Mouse (Mus musculus): Measurements from ENCODE around the gene Pdzd4. TPM values are rescaled to one million over a fixed set of nuclear protein-coding genes. Genes with fewer than 3 reads are reported as not detected.

The Pdzd4 gene
- polyA plus RNA-seq (2012; rRNA removed) (0.23 and 0.30 TPM in 2 replicates), polyA plus RNA-seq (2014; fragmentation: Nextera tagmentation; extraction: Ambion mirVana) (0.08 TPM in 1 of 2 replicates, not detected in the other)

- ATAC-seq (ENCODE audit: insufficient read depth), result no peak
- H3K27ac ChIP-seq, result no peak within 1 kb of the TSS
- DNase-seq (ENCODE audit: low read depth in 3 of 3, low spot score in 3 of 3), result no peak
- H3K9me3 ChIP-seq (ENCODE audit: control insufficient read depth, low read length), result no peaks in the 10 kb centered on the region
- 10% methylated on average over 59 of the region's 84 CpGs for WGBS (ENCODE audit: insufficient replicate concordance)
- H3K4me1 ChIP-seq (replicated peaks; ENCODE audit: control insufficient read depth in 2 of 2, insufficient read depth in 2 of 2, low read length in 1 of 2), result no peaks in the 10 kb centered on the region
- no peak for TF ChIP-seq CTCF (IDR thresholded peaks at IDR 0.05; ENCODE audit: low read depth)
- peaks cover 26% of the 10 kb centered on the region for H3K27me3 ChIP-seq (ENCODE audit: control insufficient read depth, insufficient read depth, low read length)
- no peaks in the 10 kb centered on the region for H3K36me3 ChIP-seq (replicated peaks; ENCODE audit: control insufficient read depth, insufficient read depth, low read depth)
- H3K9ac ChIP-seq (replicated peaks), result no peak within 1 kb of the TSS
- peak within 1 kb of the TSS; percentile 54 for H3K4me2 ChIP-seq (ENCODE audit: low read depth)
- H3K4me3 ChIP-seq (ENCODE audit: insufficient read depth in 1 of 2, low read depth in 2 of 2, low read length in 2 of 2), result peak within 1 kb of the TSS; percentile 8 to 44
Observed at GRCm38 (mm10) chrX:73824185-73825151, at the start of gene Pdzd4. TSS of gene Pdzd4 (minus strand) at chrX:73824969.

DNA sequence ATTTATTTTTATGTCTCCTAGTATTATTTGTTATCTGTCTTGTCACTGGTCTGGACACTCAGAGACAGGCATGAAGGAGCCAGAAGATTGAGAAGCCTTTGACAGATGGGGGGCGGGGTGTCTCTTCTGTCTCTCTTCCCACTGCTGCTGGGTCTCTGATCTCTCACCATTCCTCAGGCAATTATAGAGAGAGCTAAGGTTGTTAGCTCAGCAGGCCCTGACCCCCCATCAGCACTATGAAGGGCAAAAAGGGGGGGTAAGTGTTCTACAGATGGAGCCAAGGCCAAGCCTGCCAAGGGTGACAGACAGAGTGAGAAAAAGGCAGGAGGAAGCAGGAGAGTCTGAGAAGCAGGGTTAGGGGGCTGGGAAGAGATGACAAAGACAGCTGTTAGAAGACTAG lies 47.2 kb upstream of the Pdzd4 start:
- TF ChIP-seq EP300 (IDR thresholded peaks at IDR 0.05; ENCODE audit: low read depth) (no peak), CTCF (IDR thresholded peaks at IDR 0.05; ENCODE audit: low read depth) (no peak)

DNA sequence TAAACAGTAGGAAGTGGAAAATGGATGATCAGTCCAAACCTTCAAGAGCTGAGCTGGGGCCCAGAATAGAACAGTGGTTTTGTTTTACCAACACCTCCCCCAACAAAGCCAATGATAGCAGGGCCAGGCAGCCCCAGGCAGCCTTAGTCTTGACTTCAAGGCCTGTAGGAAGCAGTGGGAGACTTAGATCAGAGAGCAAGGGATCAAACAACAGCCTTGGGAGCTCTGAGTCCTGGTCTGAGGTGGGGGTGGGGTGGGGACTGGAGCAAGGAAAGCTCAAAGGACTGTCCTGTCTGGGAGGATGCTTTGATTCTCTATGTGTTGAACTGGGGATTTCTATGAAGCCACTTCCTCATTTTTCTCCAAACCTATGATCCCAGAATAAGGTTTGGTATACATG lies 46.7 kb upstream of the Pdzd4 start:
- Histone ChIP-seq H3K27ac (no peak overlapping the region), H3K9ac (replicated peaks) (no peak overlapping the region), H3K4me3 (ENCODE audit: insufficient read depth in 1 of 2, low read depth in 2 of 2, low read length in 2 of 2) (no peak overlapping the region), H3K9me3 (ENCODE audit: control insufficient read depth, low read length) (no peaks in the 10 kb centered on the region), H3K27me3 (ENCODE audit: control insufficient read depth, insufficient read depth, low read length) (no peaks in the 10 kb centered on the region), H3K4me1 (replicated peaks; ENCODE audit: control insufficient read depth in 2 of 2, insufficient read depth in 2 of 2, low read length in 1 of 2) (peaks cover 0 to 9% of the 10 kb centered on the region in 2 experiments; a peak in 2 of 4 replicates), H3K4me2 (ENCODE audit: low read depth) (no peak overlapping the region), H3K36me3 (replicated peaks; ENCODE audit: control insufficient read depth, insufficient read depth, low read depth) (no peaks in the 10 kb centered on the region)
- TF ChIP-seq CTCF (IDR thresholded peaks at IDR 0.05; ENCODE audit: low read depth) (no peak), EP300 (IDR thresholded peaks at IDR 0.05; ENCODE audit: low read depth) (no peak)
- no peak for DNase-seq (ENCODE audit: low read depth in 3 of 3, low spot score in 3 of 3)
- ATAC-seq (ENCODE audit: insufficient read depth), result no peak

More for the DNA sequence above, 47.2 kb upstream of the Pdzd4 start:
- H3K4me1 ChIP-seq (replicated peaks; ENCODE audit: control insufficient read depth in 2 of 2, insufficient read depth in 2 of 2, low read length in 1 of 2), result peaks cover 0 to 7% of the 10 kb centered on the region in 2 experiments; a peak in 2 of 4 replicates
- WGBS (ENCODE audit: insufficient replicate concordance), result 41% methylated on average over 1 of the region's 1 CpGs
- DNase-seq (ENCODE audit: low read depth in 3 of 3, low spot score in 3 of 3), result no peak
- no peak overlapping the region for H3K4me2 ChIP-seq (ENCODE audit: low read depth)
- H3K27ac ChIP-seq, result no peak overlapping the region
- H3K27me3 ChIP-seq (ENCODE audit: control insufficient read depth, insufficient read depth, low read length), result no peaks in the 10 kb centered on the region
- H3K36me3 ChIP-seq (replicated peaks; ENCODE audit: control insufficient read depth, insufficient read depth, low read depth), result no peaks in the 10 kb centered on the region
- no peak overlapping the region for H3K4me3 ChIP-seq (ENCODE audit: insufficient read depth in 1 of 2, low read depth in 2 of 2, low read length in 2 of 2)
- ATAC-seq (ENCODE audit: insufficient read depth), result no peak
- no peak overlapping the region for H3K9ac ChIP-seq (replicated peaks)
- no peaks in the 10 kb centered on the region for H3K9me3 ChIP-seq (ENCODE audit: control insufficient read depth, low read length)

DNA sequence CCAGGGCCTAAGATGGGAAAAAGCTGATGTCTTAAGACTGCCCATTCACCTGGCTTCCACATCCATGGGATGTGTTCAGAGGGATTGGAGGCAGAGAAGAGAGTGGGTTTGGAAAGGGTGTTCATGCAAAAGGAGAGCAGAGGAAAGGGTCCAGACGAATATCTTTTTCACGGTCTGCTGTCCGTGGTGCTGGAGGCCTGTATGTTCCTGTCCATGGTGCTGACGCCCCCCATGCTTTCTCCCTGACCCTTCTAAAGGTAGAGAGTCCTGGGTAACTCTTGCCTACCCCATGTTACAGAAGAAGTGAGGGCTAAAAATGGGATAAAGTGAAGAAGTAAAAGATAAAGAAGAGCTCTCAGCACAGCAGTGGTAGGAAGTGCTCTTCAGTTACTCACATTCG lies 44.6 kb upstream of the Pdzd4 start:
- Histone ChIP-seq H3K4me1 (replicated peaks; ENCODE audit: control insufficient read depth in 2 of 2, insufficient read depth in 2 of 2, low read length in 1 of 2) (peaks cover 0 to 9% of the 10 kb centered on the region in 2 experiments; a peak in 2 of 4 replicates), H3K9me3 (ENCODE audit: control insufficient read depth, low read length) (no peaks in the 10 kb centered on the region), H3K9ac (replicated peaks) (no peak overlapping the region), H3K4me3 (ENCODE audit: insufficient read depth in 1 of 2, low read depth in 2 of 2, low read length in 2 of 2) (no peak overlapping the region), H3K36me3 (replicated peaks; ENCODE audit: control insufficient read depth, insufficient read depth, low read depth) (no peaks in the 10 kb centered on the region), H3K27ac (no peak overlapping the region), H3K27me3 (ENCODE audit: control insufficient read depth, insufficient read depth, low read length) (no peaks in the 10 kb centered on the region), H3K4me2 (ENCODE audit: low read depth) (no peak overlapping the region)
- DNase-seq (ENCODE audit: low read depth in 3 of 3, low spot score in 3 of 3), result peak in 1 of 3 experiments; percentile 9
- no peak for ATAC-seq (ENCODE audit: insufficient read depth)
- 9% methylated on average over 5 of the region's 5 CpGs for WGBS (ENCODE audit: insufficient replicate concordance)
- no peak for TF ChIP-seq CTCF (IDR thresholded peaks at IDR 0.05; ENCODE audit: low read depth)
- no peak for TF ChIP-seq EP300 (IDR thresholded peaks at IDR 0.05; ENCODE audit: low read depth)

DNA sequence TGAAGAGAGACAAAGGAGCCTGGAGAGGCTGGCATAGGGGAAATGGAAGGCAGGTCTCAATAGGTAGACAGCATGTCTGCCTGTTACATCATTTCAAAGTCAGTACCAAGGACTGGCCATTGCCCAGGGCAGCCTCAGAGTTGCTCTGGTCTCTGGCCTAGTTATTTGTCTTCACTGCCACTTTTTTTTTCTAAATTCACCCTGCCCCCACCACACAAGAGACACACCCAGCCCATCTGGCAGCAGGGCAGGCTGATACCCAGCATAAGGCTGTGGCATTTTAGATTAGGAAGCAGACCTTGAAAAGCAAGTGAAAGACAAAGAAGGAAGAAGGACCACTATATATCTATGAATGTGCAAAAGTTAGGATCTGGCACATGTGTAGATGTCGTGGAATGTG lies 43.1 kb upstream of the Pdzd4 start:
- Histone ChIP-seq H3K36me3 (replicated peaks; ENCODE audit: control insufficient read depth, insufficient read depth, low read depth) (no peaks in the 10 kb centered on the region), H3K27me3 (ENCODE audit: control insufficient read depth, insufficient read depth, low read length) (no peaks in the 10 kb centered on the region), H3K4me3 (ENCODE audit: insufficient read depth in 1 of 2, low read depth in 2 of 2, low read length in 2 of 2) (no peak overlapping the region), H3K9me3 (ENCODE audit: control insufficient read depth, low read length) (no peaks in the 10 kb centered on the region), H3K27ac (no peak overlapping the region), H3K4me1 (replicated peaks; ENCODE audit: control insufficient read depth in 2 of 2, insufficient read depth in 2 of 2, low read length in 1 of 2) (peaks cover 0 to 9% of the 10 kb centered on the region in 2 experiments; a peak in 2 of 4 replicates), H3K9ac (replicated peaks) (no peak overlapping the region), H3K4me2 (ENCODE audit: low read depth) (peak overlapping the region; percentile 29; the same call in 1 of the 2 replicates)
- DNase-seq (ENCODE audit: low read depth in 3 of 3, low spot score in 3 of 3) (peak; percentile 19 to 42 (median 35)), ATAC-seq (ENCODE audit: insufficient read depth) (peak; percentile 80)
- WGBS (ENCODE audit: insufficient replicate concordance), result 14% methylated on average over 1 of the region's 1 CpGs
- TF ChIP-seq EP300 (IDR thresholded peaks at IDR 0.05; ENCODE audit: low read depth), result peak; percentile 70
- no peak for TF ChIP-seq CTCF (IDR thresholded peaks at IDR 0.05; ENCODE audit: low read depth)

All from liver, embryonic 14.5 days (tissue).